Mouse (Mus musculus): ENCODE results near the gene Foxp4. TPM values are rescaled to one million over a fixed set of nuclear protein-coding genes. Genes with fewer than 3 reads are reported as not detected.

Foxp4 gene
- polyA plus RNA-seq, 1 experiment from 2014 or later, result 41.7 TPM

Other genes with a start within 250 kb of the Foxp4 start
- 320 and 339 TPM in 2 replicates for gene Tomm6, start 236.3 kb downstream of the Foxp4 start, polyA plus RNA-seq (2016; fragmentation: Nextera tagmentation; extraction: Ambion mirVana)
- gene Frs3, start 235.6 kb downstream of the Foxp4 start, polyA plus RNA-seq (2016; fragmentation: Nextera tagmentation; extraction: Ambion mirVana), result 18.7 and 18.9 TPM in 2 replicates
- gene Gm21981, start 230.2 kb downstream of the Foxp4 start, polyA plus RNA-seq (2016; fragmentation: Nextera tagmentation; extraction: Ambion mirVana), result 0.23 and 0.27 TPM in 2 replicates
- gene Prickle4, start 229.9 kb downstream of the Foxp4 start, polyA plus RNA-seq (2016; fragmentation: Nextera tagmentation; extraction: Ambion mirVana), result 0.63 and 1.2 TPM in 2 replicates
- gene Pgc, start 197.8 kb downstream of the Foxp4 start, polyA plus RNA-seq (2016; fragmentation: Nextera tagmentation; extraction: Ambion mirVana), result not detected in 2 replicates
- 4.9 TPM in 2 replicates for gene Tfeb, start 187.6 kb downstream of the Foxp4 start, polyA plus RNA-seq (2016; fragmentation: Nextera tagmentation; extraction: Ambion mirVana)
- gene Mdfi, start 90.0 kb downstream of the Foxp4 start, polyA plus RNA-seq (2016; fragmentation: Nextera tagmentation; extraction: Ambion mirVana), result 15.0 and 20.9 TPM in 2 replicates
- gene 1700122O11Rik, start 113.6 kb upstream of the Foxp4 start, polyA plus RNA-seq (2016; fragmentation: Nextera tagmentation; extraction: Ambion mirVana), result not detected in 2 replicates
- 0.26 TPM in 1 of 2 replicates, not detected in the other for gene 1700067P10Rik, start 164.7 kb upstream of the Foxp4 start, polyA plus RNA-seq (2016; fragmentation: Nextera tagmentation; extraction: Ambion mirVana)
- 0.10 TPM in 1 of 2 replicates, not detected in the other for gene 9830107B12Rik, start 221.6 kb upstream of the Foxp4 start, polyA plus RNA-seq (2016; fragmentation: Nextera tagmentation; extraction: Ambion mirVana)
- gene A530064D06Rik, start 242.6 kb upstream of the Foxp4 start, polyA plus RNA-seq (2016; fragmentation: Nextera tagmentation; extraction: Ambion mirVana), result not detected in 2 replicates

All from hindbrain, embryonic 12.5 days (tissue).